Mouse (Mus musculus) liver, embryonic 16.5 days (tissue): ENCODE results near the gene Cacna1e. TPM values are rescaled to one million over a fixed set of nuclear protein-coding genes. Genes with fewer than 3 reads are reported as not detected.

ENCODE experiments used
- ATAC-seq: fragments of 200-750 bp; cut with Nextera tagmentation; 2 replicates; pipeline ENCODE4 v1.8.0; 2017; ENCODE audit warnings: low read depth, mild to moderate bottlenecking, moderate number of reproducible peaks, moderate library complexity
- H3K27ac ChIP-seq: fragments of 300-500 bp; sonication (generic); 2 replicates; pipeline ENCODE4 v1.5.1; 2014; ENCODE audit warnings: mild to moderate bottlenecking, low read length
- H3K27me3 ChIP-seq: fragments of 300-500 bp; sonication (generic); 2 replicates; pipeline ENCODE4 v1.6.1; 2014; ENCODE audit warnings: low read depth, low read length, mixed read lengths; ENCODE audit not compliant: control insufficient read depth, insufficient read depth
- H3K36me3 ChIP-seq: fragments of 300-500 bp; sonication (generic); 2 replicates; pipeline ENCODE4 v1.6.1; 2014; ENCODE audit warnings: mild to moderate bottlenecking; ENCODE audit not compliant: control insufficient read depth, insufficient read depth
- H3K4me1 ChIP-seq: fragments of 300-500 bp; sonication (generic); 2 replicates; pipeline ENCODE4 v1.6.1; 2014; ENCODE audit warnings: low read depth, low read length, mixed read lengths; ENCODE audit not compliant: control insufficient read depth
- H3K4me2 ChIP-seq: fragments of 300-500 bp; sonication (generic); 2 replicates; pipeline ENCODE4 v1.6.1; 2014; ENCODE audit warnings: low read depth, low read length, mixed read lengths
- H3K4me3 ChIP-seq: fragments of 300-500 bp; sonication (generic); 2 replicates; pipeline ENCODE4 v1.5.1; 2014; ENCODE audit warnings: low read depth, mild to moderate bottlenecking, low read length
- H3K9ac ChIP-seq: fragments of 300-500 bp; sonication (generic); 2 replicates; pipeline ENCODE4 v1.6.1; 2014; ENCODE audit warnings: low read depth, low read length
- H3K9me3 ChIP-seq: fragments of 300-500 bp; sonication (generic); replicated peaks from 2 replicates; pipeline ENCODE4 v1.6.1; 2016; ENCODE audit warnings: low read length; ENCODE audit not compliant: control insufficient read depth
- WGBS: fragments of 180-500 bp; shearing (Covaris S2); extraction: QIAGEN DNeasy Blood & Tissue Kit; methylation state at CpG from one replicate; pipeline ENCODE4 v1.1.7; 2014; ENCODE audit not compliant: insufficient replicate concordance; 5-methylcytosine and 5-hydroxymethylcytosine counted together
- polyA plus RNA-seq: library from polyadenylated mRNA; unstranded; fragments of >200 nt; fragmentation: Nextera tagmentation; extraction: Ambion mirVana; gene quantifications from 2 replicates; pipeline ENCODE4 v1.2.1, GENCODE M21; 2015

Cacna1e gene
- polyA plus RNA-seq, 1 experiment from 2014 or later = 0.05 TPM

- Histone ChIP-seq H3K36me3 (no peaks in the 10 kb centered on the region), H3K9ac (no peak overlapping the region), H3K27ac (no peak overlapping the region), H3K4me3 (no peak overlapping the region), H3K27me3 (no peaks in the 10 kb centered on the region), H3K4me1 (peaks cover 1% of the 10 kb centered on the region; the same call in 1 of the 2 replicates), H3K9me3 (no peaks in the 10 kb centered on the region), H3K4me2 (no peak overlapping the region)
- WGBS = 48% methylated on average over 2 of the region's 2 CpGs
- ATAC-seq = no peak
These were observed 181.7 kb downstream of the Cacna1e start for GRCm38 (mm10) chr1:154702623-154703022.

DNA sequence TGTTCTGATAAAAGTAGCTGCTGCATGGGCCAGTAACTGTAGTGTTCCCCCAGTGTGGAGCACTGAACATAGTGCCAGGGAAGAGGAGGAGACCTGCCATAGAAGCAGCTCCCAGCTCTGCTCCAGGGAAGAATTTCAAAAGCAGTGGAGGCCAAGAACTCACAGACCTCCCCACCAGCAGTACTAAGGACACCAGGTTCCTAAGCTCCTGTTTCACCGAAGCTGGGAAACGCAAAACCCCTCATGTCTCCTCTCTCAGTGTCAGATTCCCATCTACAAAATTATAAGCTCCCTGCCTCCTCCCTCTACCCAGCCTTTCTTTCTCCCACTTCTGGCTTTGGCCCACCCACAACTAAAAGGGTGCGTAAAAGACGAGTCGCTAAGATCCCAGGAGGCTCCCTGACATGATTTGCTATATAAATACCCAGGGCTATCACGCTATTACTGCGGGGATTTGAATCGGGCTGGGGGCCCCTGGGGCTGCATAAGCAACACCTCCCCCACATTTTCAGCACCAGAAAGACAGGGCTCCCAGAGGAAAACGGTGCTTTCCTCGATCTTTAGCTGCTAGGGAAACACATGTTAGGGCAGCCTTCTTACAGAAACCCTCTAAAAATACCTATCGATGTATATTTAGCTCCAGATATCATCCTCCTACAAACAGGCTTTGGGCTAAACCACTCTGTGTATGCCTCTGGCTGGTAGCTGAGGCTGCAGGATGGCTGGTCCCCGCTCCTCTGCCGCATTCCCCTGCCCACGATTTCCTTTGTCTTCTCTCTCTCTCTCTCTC is 195.2 kb downstream of the Cacna1e start:
- H3K4me1 ChIP-seq = no peaks in the 10 kb centered on the region
- no peak overlapping the region for H3K27ac ChIP-seq
- H3K4me2 ChIP-seq = no peak overlapping the region
- no peaks in the 10 kb centered on the region for H3K36me3 ChIP-seq
- ATAC-seq = no peak
- 43% methylated on average over 14 of the region's 14 CpGs for WGBS
- no peaks in the 10 kb centered on the region for H3K9me3 ChIP-seq
- no peak overlapping the region for H3K9ac ChIP-seq
- H3K27me3 ChIP-seq = no peaks in the 10 kb centered on the region
- no peak overlapping the region for H3K4me3 ChIP-seq

GRCm38 (mm10) chr1:154686861-154687260 is 197.4 kb downstream of the Cacna1e start:
- Histone ChIP-seq H3K4me3 (no peak overlapping the region), H3K9ac (no peak overlapping the region), H3K36me3 (no peaks in the 10 kb centered on the region), H3K4me1 (no peaks in the 10 kb centered on the region), H3K27me3 (no peaks in the 10 kb centered on the region), H3K4me2 (no peak overlapping the region), H3K9me3 (no peaks in the 10 kb centered on the region), H3K27ac (no peak overlapping the region)
- WGBS = 69% methylated on average over 6 of the region's 6 CpGs
- no peak for ATAC-seq

DNA sequence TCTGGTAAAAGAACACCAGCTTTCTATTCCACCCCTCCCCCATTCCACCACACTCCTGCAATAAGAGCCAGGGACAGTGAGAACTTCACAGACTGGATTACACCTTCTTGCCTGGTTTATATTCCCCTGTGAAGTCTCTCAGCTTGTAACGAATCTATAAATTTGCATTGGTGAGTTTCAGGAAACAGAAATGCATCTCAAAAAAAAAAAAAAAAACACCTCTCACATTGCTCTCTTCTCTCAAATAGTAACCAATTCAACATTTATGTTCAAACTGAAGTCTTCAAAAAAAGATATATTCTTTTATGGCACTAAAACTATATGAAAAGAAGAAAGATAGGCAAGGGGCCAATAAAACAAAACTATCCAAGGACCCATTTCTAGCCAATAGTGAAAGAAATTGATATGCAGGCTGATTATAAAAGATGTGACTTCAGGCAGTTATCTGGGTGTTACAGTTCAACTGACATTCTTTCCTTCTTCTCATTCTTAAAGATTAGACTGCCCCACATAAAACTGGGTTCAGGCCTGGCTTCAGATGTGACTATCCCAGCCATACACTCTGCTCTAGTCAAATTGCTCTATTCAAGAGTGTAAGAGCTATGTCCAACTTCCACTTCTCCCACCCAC is 200.7 kb downstream of the Cacna1e start:
- Histone ChIP-seq H3K27ac (no peak overlapping the region), H3K4me2 (no peak overlapping the region), H3K36me3 (no peaks in the 10 kb centered on the region), H3K9ac (no peak overlapping the region), H3K27me3 (no peaks in the 10 kb centered on the region), H3K4me3 (no peak overlapping the region), H3K9me3 (no peaks in the 10 kb centered on the region), H3K4me1 (no peaks in the 10 kb centered on the region)
- 48% methylated on average over 1 of the region's 1 CpGs for WGBS
- ATAC-seq = no peak

- Histone ChIP-seq H3K27ac (no peak overlapping the region), H3K9me3 (no peaks in the 10 kb centered on the region), H3K4me1 (no peaks in the 10 kb centered on the region), H3K27me3 (no peaks in the 10 kb centered on the region), H3K9ac (no peak overlapping the region), H3K36me3 (no peaks in the 10 kb centered on the region), H3K4me2 (no peak overlapping the region), H3K4me3 (no peak overlapping the region)
- 58% methylated on average over 1 of the region's 1 CpGs for WGBS
- ATAC-seq = no peak
These were observed 205.3 kb downstream of the Cacna1e start for GRCm38 (mm10) chr1:154678989-154679388.

DNA sequence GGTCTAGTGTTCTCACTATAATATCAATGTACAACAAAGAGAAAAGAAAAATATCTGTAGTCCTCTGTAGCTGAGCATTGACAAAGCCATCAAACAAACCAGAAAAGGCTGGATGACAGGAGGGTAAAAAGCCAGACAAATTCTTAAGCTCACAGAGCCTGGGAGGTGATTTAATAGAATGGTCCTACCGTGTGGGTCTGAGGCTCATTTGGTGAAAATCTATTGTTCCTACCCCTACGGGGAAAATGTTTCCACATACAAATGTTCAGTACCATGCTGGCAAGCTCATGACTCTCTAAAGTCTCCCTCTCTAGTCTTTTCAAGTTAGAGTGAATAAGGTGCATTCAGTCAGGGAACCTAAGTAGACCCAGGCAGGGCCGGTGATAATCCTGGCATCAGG is 206.2 kb downstream of the Cacna1e start:
- H3K4me2 ChIP-seq = no peak overlapping the region
- H3K36me3 ChIP-seq = no peaks in the 10 kb centered on the region
- H3K9me3 ChIP-seq = no peaks in the 10 kb centered on the region
- H3K4me1 ChIP-seq = no peaks in the 10 kb centered on the region
- no peak for ATAC-seq
- WGBS = 70% methylated on average over 3 of the region's 3 CpGs
- no peak overlapping the region for H3K4me3 ChIP-seq
- H3K9ac ChIP-seq = no peak overlapping the region
- H3K27me3 ChIP-seq = no peaks in the 10 kb centered on the region
- no peak overlapping the region for H3K27ac ChIP-seq

DNA sequence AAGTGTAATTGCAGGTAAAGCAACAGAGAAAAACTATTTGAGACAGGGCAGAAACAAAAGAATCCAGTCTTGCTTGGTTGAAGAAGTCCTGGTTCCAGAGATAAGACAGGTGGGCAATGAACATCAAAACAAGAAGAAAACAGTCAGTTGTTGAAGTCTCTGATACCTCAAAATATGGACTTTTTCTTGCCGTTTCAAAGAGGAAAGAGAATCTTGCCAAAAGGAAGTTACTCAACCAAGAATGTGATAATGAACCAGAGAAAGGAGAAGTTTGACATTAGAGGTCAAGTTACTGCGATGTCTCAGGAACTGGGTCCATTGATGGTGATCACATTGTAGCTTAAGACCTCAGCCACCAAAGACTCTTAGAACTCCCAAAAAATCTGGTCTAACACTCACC is 206.6 kb downstream of the Cacna1e start:
- Histone ChIP-seq H3K27me3 (no peaks in the 10 kb centered on the region), H3K9me3 (no peaks in the 10 kb centered on the region), H3K4me1 (no peaks in the 10 kb centered on the region), H3K9ac (no peak overlapping the region), H3K4me3 (no peak overlapping the region), H3K27ac (no peak overlapping the region), H3K36me3 (no peaks in the 10 kb centered on the region), H3K4me2 (no peak overlapping the region)
- no peak for ATAC-seq
- whole genome bisulfite sequencing = 14% methylated on average over 2 of the region's 2 CpGs

- Histone ChIP-seq H3K4me2 (no peak overlapping the region), H3K9me3 (no peaks in the 10 kb centered on the region), H3K27ac (no peak overlapping the region), H3K9ac (no peak overlapping the region), H3K27me3 (no peaks in the 10 kb centered on the region), H3K36me3 (no peaks in the 10 kb centered on the region), H3K4me1 (no peaks in the 10 kb centered on the region), H3K4me3 (no peak overlapping the region)
- ATAC-seq = no peak
These were observed 220.6 kb downstream of the Cacna1e start for GRCm38 (mm10) chr1:154663721-154664120.

DNA sequence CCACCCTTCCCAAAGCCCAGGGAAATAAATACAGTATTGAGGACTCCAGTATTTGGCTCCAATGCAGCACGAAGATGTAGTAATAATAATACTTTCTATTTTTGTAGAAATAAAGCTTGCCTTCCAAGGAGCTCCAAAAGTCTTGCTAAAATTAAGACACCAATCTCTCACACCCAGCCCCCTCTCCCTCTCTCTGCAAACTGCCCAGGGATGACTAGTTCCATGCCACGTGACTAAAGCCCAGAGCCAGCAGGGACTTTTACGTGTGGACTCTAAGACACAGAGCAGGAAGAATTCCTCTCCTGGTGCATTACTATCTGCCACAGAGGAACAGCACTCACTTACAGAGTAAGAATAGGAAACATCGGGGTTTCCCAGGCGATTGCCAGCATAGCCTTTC is 222.3 kb downstream of the Cacna1e start:
- Histone ChIP-seq H3K27me3 (no peaks in the 10 kb centered on the region), H3K27ac (no peak overlapping the region), H3K4me1 (no peaks in the 10 kb centered on the region), H3K9ac (no peak overlapping the region), H3K36me3 (no peaks in the 10 kb centered on the region), H3K9me3 (no peaks in the 10 kb centered on the region), H3K4me2 (no peak overlapping the region), H3K4me3 (no peak overlapping the region)
- ATAC-seq = no peak
- 56% methylated on average over 5 of the region's 5 CpGs for WGBS
